Mouse (Mus musculus) layer of hippocampus, adult 9-11 months (tissue): ENCODE data around the gene Pear1.
"Not testable (repeated sequence)": the region's sequence is repeated elsewhere in the genome, so short reads cannot be mapped to it uniquely, and the experiment has no call there.

ENCODE experiments used
- DNase-seq: peaks from one replicate; pipeline ENCODE4 v3.0.0; 2022

The Pear1 gene

GRCm38 (mm10) chr3:87824206-87824605 lies at the start of gene Pear1:
Gene Pear1 (minus strand): TSS chr3:87824306.
- not testable (repeated sequence) for DNase-seq

DNA sequence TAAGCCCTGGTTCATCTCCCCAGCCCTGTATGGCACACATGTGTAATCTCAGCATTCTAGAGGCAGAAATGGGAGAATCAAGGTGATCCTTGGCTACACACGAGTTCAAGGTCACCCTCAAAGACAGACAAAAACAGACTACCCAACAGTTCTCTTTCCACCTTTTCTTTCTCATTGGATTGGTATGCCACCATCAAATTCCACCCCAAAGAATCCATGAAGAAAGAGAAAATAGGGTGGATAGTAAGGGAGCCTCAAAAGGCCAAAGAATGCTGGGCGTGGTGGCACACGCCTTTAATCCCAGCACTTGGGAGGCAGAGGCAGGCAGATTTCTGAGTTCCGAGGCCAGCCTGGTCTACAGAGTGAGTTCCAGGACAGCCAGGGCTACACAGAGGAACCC lies 40.0 kb upstream of the Pear1 start:
- not testable (repeated sequence) for DNase-seq

DNA sequence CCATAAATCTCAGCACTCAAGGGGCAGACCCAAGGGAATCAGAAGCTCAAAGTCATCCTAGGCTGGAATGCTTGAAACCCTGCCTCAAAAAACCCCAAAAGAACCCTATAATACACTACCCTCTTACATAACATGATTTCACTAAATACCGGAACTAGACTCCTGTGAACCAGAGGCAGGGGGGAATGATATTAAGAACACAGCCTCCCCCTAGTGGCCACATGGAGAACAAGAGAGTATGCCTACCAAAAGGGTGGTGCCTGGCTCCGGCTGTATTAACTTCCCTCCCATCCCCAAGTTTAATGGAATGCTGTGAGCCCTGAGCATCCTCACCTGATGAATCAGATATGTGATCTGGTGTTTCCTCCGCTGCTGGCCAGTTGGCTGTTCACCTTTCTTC lies 35.7 kb upstream of the Pear1 start:
- DNase-seq: peak; percentile 77

DNA sequence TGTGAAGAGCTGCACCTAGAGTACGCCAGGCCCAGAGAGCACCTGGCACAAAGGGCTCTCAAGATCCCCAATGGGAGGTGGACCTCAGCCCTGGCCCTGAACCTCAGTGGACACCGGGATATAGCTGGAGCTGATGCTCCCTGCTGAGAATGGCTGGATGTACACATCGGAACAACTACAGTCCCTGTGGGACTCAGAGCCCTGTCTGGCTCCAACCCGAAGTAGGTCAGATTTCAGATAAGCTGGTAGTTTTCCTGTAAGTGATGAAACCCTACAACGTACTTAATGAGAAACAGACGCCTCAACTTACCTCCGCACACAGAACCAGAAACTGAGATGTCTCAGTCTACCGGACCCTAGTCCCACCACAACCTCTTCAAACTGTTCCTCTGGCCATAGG lies 33.6 kb upstream of the Pear1 start:
- no peak for DNase-seq

- DNase-seq: no peak
Observed at GRCm38 (mm10) chr3:87855936-87856335, 31.8 kb upstream of the Pear1 start.

- DNase-seq: no peak
Observed at GRCm38 (mm10) chr3:87854795-87855568, 30.9 kb upstream of the Pear1 start.

DNA sequence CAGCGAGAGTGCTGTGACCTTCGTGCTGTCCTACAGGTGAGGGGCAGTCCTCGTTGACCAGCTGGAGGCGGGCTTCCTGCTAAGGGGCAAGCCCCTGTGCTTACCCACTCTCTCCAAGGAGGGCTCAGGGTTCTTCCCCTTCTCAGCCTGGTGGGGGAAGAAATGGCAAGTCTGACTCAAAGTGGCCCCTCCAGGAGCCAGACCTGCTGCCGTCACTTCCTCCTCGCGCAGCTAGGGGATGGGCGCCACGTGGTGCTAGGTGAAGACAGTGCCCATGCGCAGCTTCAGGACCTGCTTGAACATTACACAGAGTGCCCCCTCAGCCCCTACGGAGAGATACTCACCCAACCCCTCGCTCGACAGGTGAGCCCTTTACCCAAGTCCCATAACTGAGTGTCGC lies 25.0 kb upstream of the Pear1 start:
- DNase-seq: no peak

DNA sequence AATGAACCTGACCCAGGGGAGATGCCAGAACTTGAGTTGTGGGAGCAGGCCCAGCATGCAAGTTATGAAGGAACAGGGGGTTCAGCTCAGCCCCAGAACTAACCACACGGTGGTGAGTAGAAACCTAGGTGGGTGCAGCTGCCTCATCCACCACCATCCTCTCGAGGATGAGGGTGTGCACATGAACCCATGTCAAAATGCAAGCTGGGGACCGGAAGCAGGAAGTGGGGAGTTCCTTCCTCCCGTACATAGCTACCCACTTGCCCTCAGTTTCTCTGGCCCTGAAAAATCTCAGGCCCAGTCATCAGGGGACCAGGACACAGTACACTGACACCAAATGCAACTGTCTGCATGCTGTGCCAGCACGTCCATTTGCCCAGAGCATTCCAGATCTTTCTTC lies 23.6 kb upstream of the Pear1 start:
- DNase-seq: no peak

DNA sequence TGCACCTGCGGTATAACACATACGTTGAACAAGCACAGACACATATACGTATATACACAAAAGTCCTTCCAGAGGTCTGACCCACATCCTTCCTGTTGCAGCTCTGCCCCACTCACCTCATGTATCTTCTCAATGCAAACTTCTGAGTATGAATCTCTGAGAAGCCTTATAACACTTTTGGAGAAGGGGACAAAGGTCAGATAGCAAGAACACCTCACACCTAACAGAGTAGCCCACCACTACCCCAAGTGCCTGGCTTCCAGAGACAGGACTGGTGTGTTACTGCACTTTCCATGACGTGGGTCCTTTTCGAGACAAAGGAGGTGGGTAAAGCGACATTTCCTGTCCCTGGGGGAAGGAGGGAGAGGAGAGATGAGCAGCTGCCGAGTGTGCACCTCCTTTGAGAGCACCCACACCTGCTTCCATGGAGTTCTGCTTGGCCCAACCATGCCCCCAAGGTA lies 22.6 kb upstream of the Pear1 start, which contains the start of gene Sh2d2a:
Gene Sh2d2a (plus strand): TSS at position 106 of the 461 bp plus-strand sequence.
- DNase-seq: no peak

DNA sequence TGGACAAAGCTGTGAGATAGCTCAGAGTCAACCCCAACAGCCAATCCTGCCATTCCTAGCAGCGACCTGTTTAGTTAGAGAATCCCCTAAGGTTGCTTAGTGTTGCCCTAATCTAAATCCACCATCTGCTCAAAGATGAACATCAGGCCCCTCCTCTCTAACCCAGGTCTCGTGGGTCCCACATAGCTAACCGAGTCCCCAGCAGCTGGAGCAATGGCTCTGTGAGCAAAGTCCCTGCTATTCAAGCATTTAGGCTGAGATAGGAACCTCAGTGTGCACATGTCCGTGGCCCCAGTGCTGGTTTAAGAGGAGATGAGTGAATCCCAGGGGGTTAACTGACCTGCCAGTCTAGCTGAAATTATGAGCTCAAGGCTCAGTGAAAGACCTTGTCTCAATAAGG lies 22.1 kb upstream of the Pear1 start:
- DNase-seq: no peak

DNA sequence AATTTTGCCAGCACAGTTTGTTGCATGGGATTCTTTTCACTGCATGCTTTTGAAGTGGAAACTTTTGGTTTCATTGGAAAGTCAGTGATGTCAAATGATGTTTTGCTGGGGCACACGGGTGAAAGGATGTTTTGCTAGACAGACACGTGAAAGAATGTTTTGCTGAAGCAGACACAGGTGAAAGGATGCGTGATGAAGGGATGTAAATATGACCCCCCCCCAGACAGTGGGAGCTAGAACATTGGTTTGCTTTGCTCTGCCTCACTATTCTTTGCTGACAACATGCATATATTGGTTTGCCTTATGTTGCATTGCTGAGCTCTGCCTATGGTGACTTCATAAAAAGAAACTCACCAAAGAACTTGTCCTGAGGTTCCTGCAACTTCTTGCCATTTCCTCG lies 20.9 kb upstream of the Pear1 start:
- DNase-seq: no peak

DNA sequence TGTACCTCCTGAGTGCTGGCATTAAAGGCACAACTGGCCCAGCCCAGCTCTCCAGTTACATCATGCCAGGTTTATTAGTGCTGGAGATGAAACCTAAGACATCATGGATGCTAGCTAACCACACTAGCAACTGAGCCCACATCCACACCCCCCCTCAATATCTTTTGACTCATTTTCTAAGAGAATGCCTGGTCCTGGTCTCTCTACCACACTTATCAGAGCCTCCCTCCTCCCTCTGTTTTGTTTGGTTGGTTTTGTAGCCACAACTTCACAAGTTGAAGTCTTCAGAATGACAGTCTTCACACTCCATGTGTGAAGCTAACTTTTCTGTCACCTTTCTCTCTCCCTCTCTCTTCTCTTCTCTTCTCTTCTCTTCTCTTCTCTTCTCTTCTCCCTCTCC lies 16.8 kb upstream of the Pear1 start:
- no peak for DNase-seq

- DNase-seq: peak; percentile 42
Observed at GRCm38 (mm10) chr3:87838622-87839021, 14.5 kb upstream of the Pear1 start.

DNA sequence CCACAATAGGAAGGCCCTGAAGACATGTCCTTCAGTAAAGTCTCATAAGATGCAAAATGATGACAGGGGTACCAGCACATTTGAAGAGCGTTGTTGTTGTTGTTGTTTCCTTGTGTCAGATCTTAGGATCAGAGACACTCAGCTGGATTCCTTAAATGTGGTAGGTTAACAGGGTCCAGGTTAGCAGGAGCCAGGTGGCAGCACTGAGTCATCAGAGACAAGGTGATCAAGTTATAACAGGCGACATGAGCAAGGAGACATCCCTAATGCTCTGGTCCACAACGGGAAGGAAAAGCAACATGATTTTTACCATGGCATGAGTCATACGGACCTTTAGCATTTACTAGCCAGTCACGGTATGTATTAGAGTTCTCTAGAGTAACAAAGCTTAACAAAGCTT lies 9.4 kb upstream of the Pear1 start:
- no peak for DNase-seq

DNA sequence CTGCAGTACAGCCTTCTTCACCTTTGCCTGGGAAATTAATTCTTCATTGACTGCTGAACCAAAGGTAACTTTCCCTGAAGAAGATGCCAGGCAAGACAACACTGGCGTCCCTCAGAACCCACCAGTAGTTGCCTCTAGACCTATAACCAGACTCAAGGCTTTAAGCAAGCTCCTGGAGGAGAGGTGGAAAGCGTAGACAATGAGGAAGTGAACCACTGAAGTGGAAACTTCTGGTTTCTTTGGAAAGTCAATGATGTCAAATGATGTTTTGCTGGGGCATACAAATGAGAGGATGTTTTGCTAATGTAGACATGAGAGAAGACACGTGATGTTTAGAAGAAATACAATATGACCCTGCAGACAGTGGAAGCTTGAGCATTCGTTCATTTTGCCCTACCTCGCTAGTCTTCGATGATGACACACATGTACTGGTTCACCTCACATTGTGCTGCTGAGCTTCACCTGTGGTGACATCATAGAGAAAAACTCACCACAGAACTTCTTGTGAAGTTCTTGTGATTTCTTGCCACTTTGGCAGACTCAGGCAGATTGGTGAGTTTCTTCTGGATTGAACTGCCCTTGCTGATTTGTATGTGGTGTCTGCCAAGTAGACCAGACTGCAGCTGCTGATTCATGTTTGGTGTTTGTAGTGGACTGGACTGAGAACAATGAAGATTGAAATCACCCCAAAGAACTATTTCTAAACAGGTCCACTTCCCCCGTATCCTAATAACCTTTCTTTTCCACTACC lies 8.2 kb upstream of the Pear1 start:
- no peak for DNase-seq

DNA sequence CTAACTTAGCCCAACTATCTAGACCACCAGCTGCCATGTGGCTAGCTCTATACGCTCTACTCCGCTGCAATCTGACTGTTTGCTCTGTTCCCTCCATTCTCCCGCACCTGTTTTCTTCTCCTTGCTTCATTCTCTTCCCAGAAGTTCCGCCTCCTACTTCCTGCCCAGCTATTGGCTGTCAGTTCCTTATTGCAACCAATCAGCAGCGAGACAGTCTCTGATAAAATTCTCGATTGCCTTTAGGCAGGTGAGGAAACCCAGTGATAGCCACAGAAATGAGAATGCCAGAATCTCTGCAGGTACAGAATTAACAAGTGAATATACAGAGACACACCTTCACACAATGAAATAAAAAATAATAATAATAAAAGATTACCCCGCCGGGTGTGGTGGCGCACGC lies 4.9 kb upstream of the Pear1 start:
- no peak for DNase-seq

GRCm38 (mm10) chr3:87828435-87828834 lies 4.3 kb upstream of the Pear1 start:
- no peak for DNase-seq

DNA sequence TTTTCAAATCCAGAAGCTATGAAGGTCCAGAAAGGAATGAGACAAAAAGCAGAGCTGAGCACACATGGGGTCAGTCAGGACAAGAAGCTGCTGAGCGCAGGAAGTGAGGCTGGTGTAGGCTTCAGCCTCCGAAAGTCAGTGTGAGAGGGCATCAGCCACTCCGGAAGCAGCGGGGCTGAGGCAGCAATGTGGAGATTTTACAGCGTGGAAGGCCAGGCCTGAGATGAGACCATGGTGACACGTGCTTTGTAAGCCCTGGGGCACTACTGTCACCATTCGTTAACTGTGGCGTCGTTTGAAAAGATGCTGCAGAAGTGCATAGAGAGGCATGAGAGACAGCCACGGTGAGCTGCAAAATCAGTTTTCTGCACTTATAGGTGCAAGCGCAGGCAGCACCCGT lies 5.9 kb downstream of the Pear1 start:
- DNase-seq: no peak

- DNase-seq: peak; percentile 71
Observed at GRCm38 (mm10) chr3:87816646-87817093, 7.4 kb downstream of the Pear1 start.

- DNase-seq: no peak
Observed at GRCm38 (mm10) chr3:87816166-87816565, 7.9 kb downstream of the Pear1 start.

DNA sequence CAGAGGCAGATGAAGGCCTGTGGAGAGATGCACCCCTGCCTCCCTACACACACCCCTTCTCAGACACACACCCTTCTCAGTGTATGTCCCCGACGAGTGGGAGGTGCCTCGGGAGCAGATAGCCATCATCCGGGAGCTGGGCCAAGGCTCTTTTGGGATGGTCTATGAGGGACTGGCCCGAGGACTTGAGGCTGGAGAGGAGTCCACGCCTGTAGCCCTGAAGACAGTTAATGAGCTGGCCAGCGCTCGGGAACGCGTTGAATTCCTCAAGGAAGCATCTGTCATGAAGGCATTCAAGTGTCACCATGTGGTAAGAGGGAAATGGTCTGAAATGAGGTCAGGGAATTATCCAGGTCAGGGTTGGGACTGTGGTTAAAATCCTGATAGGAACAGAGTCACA lies 11.2 kb downstream of the Pear1 start:
- DNase-seq: no peak

- DNase-seq: no peak
Observed at GRCm38 (mm10) chr3:87812413-87812812, 11.7 kb downstream of the Pear1 start.

DNA sequence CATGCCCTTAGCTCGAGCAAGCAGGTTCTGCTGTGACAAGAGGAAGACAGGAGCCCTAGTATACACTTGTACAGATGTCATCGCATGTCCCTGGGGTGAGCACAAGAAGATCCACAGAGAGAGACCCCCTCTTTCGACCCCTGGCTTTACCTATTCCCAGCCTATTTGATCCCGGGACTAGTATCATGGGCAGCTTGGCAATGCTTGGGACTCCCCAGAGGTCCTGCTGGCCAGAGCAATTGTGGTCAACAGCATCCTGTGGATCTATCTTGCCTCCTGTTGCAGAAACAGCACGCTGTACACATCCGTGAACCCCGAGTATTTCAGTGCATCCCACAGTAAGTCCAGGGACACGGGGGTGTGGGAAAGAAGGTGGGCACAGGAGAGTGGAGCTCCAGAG lies 12.8 kb downstream of the Pear1 start:
- DNase-seq: no peak

GRCm38 (mm10) chr3:87809322-87809962 lies 14.7 kb downstream of the Pear1 start:
- no peak for DNase-seq
